Mouse (Mus musculus): ENCODE results near the gene Wnt4. TPM values are rescaled to one million over a fixed set of nuclear protein-coding genes. Genes with fewer than 3 reads are reported as not detected.

The Wnt4 gene
- polyA plus RNA-seq (2015; fragmentation: Nextera tagmentation; extraction: Ambion mirVana) = 1.8 and 1.9 TPM in 2 replicates

- peak within 1 kb of the TSS; percentile 43; the same call in 1 of the 2 replicates for H3K9ac ChIP-seq
- no peaks in the 10 kb centered on the region for H3K36me3 ChIP-seq
- peak within 1 kb of the TSS; percentile 93 for H3K4me2 ChIP-seq
- ATAC-seq (ENCODE audit: borderline replicate concordance, extremely low read depth, low FRiP score, low TSS enrichment) = peak; percentile 85
- H3K4me1 ChIP-seq = peaks cover 40% of the 10 kb centered on the region
- H3K4me3 ChIP-seq = peak within 1 kb of the TSS; percentile 49
- WGBS = 0% methylated on average over 2 of the region's 45 CpGs
- H3K27ac ChIP-seq = no peak within 1 kb of the TSS
- H3K27me3 ChIP-seq = peaks cover 80% of the 10 kb centered on the region
- H3K9me3 ChIP-seq = no peaks in the 10 kb centered on the region
Observed at GRCm38 (mm10) chr4:137277166-137277513, at the start of gene Wnt4. TSS of gene Wnt4 (plus strand) at chr4:137277489.

GRCm38 (mm10) chr4:137228566-137229115, 48.6 kb upstream of the Wnt4 start:
- Histone ChIP-seq H3K4me1 (peaks cover 13% of the 10 kb centered on the region), H3K27ac (no peak overlapping the region; the same call in 1 of the 2 replicates), H3K4me2 (no peak overlapping the region), H3K27me3 (no peaks in the 10 kb centered on the region), H3K9ac (no peak overlapping the region), H3K36me3 (no peaks in the 10 kb centered on the region), H3K9me3 (no peaks in the 10 kb centered on the region), H3K4me3 (no peak overlapping the region)
- no peak for ATAC-seq (ENCODE audit: borderline replicate concordance, extremely low read depth, low FRiP score, low TSS enrichment)
- WGBS = 68% methylated on average over 15 of the region's 15 CpGs

- Histone ChIP-seq H3K4me2 (peak overlapping the region; percentile 26; the same call in 1 of the 2 replicates), H3K27me3 (no peaks in the 10 kb centered on the region), H3K4me1 (peaks cover 13% of the 10 kb centered on the region), H3K4me3 (no peak overlapping the region), H3K27ac (peak overlapping the region; percentile 52), H3K9me3 (no peaks in the 10 kb centered on the region), H3K9ac (no peak overlapping the region), H3K36me3 (no peaks in the 10 kb centered on the region)
- ATAC-seq (ENCODE audit: borderline replicate concordance, extremely low read depth, low FRiP score, low TSS enrichment) = peak; percentile 47
- WGBS = 49% methylated on average over 16 of the region's 16 CpGs
Observed at GRCm38 (mm10) chr4:137231494-137232470, 45.5 kb upstream of the Wnt4 start.

GRCm38 (mm10) chr4:137233632-137234031, 43.7 kb upstream of the Wnt4 start:
- Histone ChIP-seq H3K4me2 (no peak overlapping the region), H3K4me1 (peaks cover 13% of the 10 kb centered on the region), H3K27ac (no peak overlapping the region), H3K4me3 (no peak overlapping the region), H3K27me3 (no peaks in the 10 kb centered on the region), H3K9ac (no peak overlapping the region), H3K36me3 (no peaks in the 10 kb centered on the region), H3K9me3 (no peaks in the 10 kb centered on the region)
- WGBS = 64% methylated on average over 5 of the region's 5 CpGs
- ATAC-seq (ENCODE audit: borderline replicate concordance, extremely low read depth, low FRiP score, low TSS enrichment) = no peak

GRCm38 (mm10) chr4:137234444-137234843, 42.8 kb upstream of the Wnt4 start:
- WGBS = 92% methylated on average over 2 of the region's 2 CpGs
- H3K9me3 ChIP-seq = no peaks in the 10 kb centered on the region

GRCm38 (mm10) chr4:137235368-137235767, 41.9 kb upstream of the Wnt4 start:
- Histone ChIP-seq H3K27ac (no peak overlapping the region), H3K36me3 (no peaks in the 10 kb centered on the region), H3K4me1 (peaks cover 13% of the 10 kb centered on the region), H3K9ac (no peak overlapping the region), H3K4me2 (no peak overlapping the region), H3K9me3 (no peaks in the 10 kb centered on the region), H3K4me3 (no peak overlapping the region), H3K27me3 (no peaks in the 10 kb centered on the region)
- 78% methylated on average over 9 of the region's 9 CpGs for WGBS
- ATAC-seq (ENCODE audit: borderline replicate concordance, extremely low read depth, low FRiP score, low TSS enrichment) = no peak

More at GRCm38 (mm10) chr4:137234444-137234843, 42.8 kb upstream of the Wnt4 start:
- ATAC-seq (ENCODE audit: borderline replicate concordance, extremely low read depth, low FRiP score, low TSS enrichment) = no peak
- no peak overlapping the region for H3K9ac ChIP-seq
- H3K4me1 ChIP-seq = peaks cover 13% of the 10 kb centered on the region
- H3K27ac ChIP-seq = no peak overlapping the region
- H3K36me3 ChIP-seq = no peaks in the 10 kb centered on the region
- H3K27me3 ChIP-seq = no peaks in the 10 kb centered on the region
- H3K4me3 ChIP-seq = no peak overlapping the region
- H3K4me2 ChIP-seq = no peak overlapping the region

- H3K27me3 ChIP-seq = no peaks in the 10 kb centered on the region
- WGBS = 52% methylated on average over 9 of the region's 9 CpGs
Observed at GRCm38 (mm10) chr4:137244883-137245282, 32.4 kb upstream of the Wnt4 start.

GRCm38 (mm10) chr4:137250333-137250732, 27.0 kb upstream of the Wnt4 start:
- Histone ChIP-seq H3K9ac (no peak overlapping the region), H3K4me2 (no peak overlapping the region), H3K27ac (no peak overlapping the region), H3K9me3 (no peaks in the 10 kb centered on the region), H3K4me1 (0 out of 2 replicates have a peak, but pooled peaks cover 5% of the 10 kb centered on the region), H3K4me3 (no peak overlapping the region), H3K27me3 (no peaks in the 10 kb centered on the region), H3K36me3 (no peaks in the 10 kb centered on the region)
- ATAC-seq (ENCODE audit: borderline replicate concordance, extremely low read depth, low FRiP score, low TSS enrichment) = no peak
- 34% methylated on average over 5 of the region's 5 CpGs for WGBS

More at GRCm38 (mm10) chr4:137244883-137245282, 32.4 kb upstream of the Wnt4 start:
- Histone ChIP-seq H3K4me3 (no peak overlapping the region), H3K36me3 (no peaks in the 10 kb centered on the region), H3K4me2 (no peak overlapping the region), H3K9me3 (no peaks in the 10 kb centered on the region), H3K4me1 (no peaks in the 10 kb centered on the region), H3K27ac (no peak overlapping the region), H3K9ac (no peak overlapping the region)
- ATAC-seq (ENCODE audit: borderline replicate concordance, extremely low read depth, low FRiP score, low TSS enrichment) = no peak

GRCm38 (mm10) chr4:137250849-137251248, 26.4 kb upstream of the Wnt4 start:
- H3K27ac ChIP-seq = no peak overlapping the region; the same call in 1 of the 2 replicates
- WGBS = 21% methylated on average over 5 of the region's 5 CpGs

GRCm38 (mm10) chr4:137253601-137254000, 23.7 kb upstream of the Wnt4 start:
- Histone ChIP-seq H3K27me3 (no peaks in the 10 kb centered on the region), H3K27ac (no peak overlapping the region), H3K36me3 (no peaks in the 10 kb centered on the region), H3K4me3 (no peak overlapping the region), H3K9ac (no peak overlapping the region), H3K9me3 (no peaks in the 10 kb centered on the region), H3K4me1 (0 out of 2 replicates have a peak, but pooled peaks cover 8% of the 10 kb centered on the region), H3K4me2 (no peak overlapping the region)
- 67% methylated on average over 11 of the region's 11 CpGs for WGBS
- ATAC-seq (ENCODE audit: borderline replicate concordance, extremely low read depth, low FRiP score, low TSS enrichment) = no peak

More at GRCm38 (mm10) chr4:137250849-137251248, 26.4 kb upstream of the Wnt4 start:
- Histone ChIP-seq H3K27me3 (no peaks in the 10 kb centered on the region), H3K36me3 (no peaks in the 10 kb centered on the region), H3K9me3 (no peaks in the 10 kb centered on the region), H3K4me3 (no peak overlapping the region), H3K4me1 (0 out of 2 replicates have a peak, but pooled peaks cover 7% of the 10 kb centered on the region), H3K9ac (no peak overlapping the region), H3K4me2 (no peak overlapping the region)
- ATAC-seq (ENCODE audit: borderline replicate concordance, extremely low read depth, low FRiP score, low TSS enrichment) = peak; percentile 15; the same call in 1 of the 2 replicates

- no peak for ATAC-seq (ENCODE audit: borderline replicate concordance, extremely low read depth, low FRiP score, low TSS enrichment)
- WGBS = 67% methylated on average over 17 of the region's 17 CpGs
- H3K9me3 ChIP-seq = no peaks in the 10 kb centered on the region
- H3K27me3 ChIP-seq = no peaks in the 10 kb centered on the region
- H3K27ac ChIP-seq = no peak overlapping the region
- no peaks in the 10 kb centered on the region for H3K36me3 ChIP-seq
- 0 out of 2 replicates have a peak, but pooled peaks cover 8% of the 10 kb centered on the region for H3K4me1 ChIP-seq
- H3K4me3 ChIP-seq = no peak overlapping the region
- no peak overlapping the region for H3K4me2 ChIP-seq
- H3K9ac ChIP-seq = no peak overlapping the region
Observed at GRCm38 (mm10) chr4:137254206-137254976, 22.9 kb upstream of the Wnt4 start.
